Mouse (Mus musculus) thymus, postnatal 36 days (tissue): Measurements from ENCODE around the gene Mc3r.

Source experiments
- DNase-seq, 2 experiments: peaks; one replicate each; pipeline ENCODE4 v3.0.0; 2022; ENCODE audit warnings: mixed read lengths in 2 of 2

Gene Mc3r

GRCm38 (mm10) chr2:172248106-172248764 lies at the start of gene Mc3r:
TSS of gene Mc3r (plus strand) at chr2:172248492.
- peak; percentile 23 to 34 for DNase-seq

DNA sequence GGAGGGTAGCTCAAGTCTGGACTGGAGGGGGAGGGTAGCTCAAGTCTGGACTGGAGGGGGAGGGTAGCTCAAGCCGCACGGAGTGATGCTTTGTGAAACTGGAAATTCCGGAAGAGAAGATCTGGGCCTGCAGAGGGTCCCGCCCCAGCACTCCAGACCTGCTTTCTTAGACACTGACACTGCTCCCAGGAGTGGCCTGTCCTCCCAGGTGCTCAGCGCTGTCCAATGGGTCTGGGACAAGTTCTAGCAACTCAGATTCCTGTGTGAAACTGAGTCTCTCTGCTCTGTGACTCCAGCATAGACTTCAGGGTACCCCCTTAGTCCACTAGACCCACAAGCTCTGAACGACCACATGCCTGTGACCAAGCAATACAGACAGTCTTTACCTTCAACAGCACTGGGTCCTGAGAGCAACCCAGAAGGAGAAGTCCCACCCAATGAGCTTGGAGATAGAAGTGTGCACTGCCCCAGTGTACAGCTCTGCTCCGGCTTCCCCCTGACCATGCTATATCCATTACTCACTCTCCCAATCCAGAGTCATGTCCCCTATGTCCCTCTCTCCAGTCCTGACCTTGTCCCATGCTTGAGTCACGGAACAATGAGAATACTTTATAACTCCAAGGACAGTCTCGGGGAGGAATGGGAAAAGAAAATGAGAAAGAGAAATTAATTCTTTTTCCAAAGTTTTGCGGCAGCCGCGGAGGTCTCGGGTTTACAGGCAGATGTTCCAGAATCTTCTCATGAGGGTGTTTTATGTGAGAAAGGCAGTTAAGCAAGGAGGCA lies 46.1 kb upstream of the Mc3r start:
- DNase-seq = no peak

- DNase-seq = peak; percentile 22 to 40
These were observed 41.3 kb upstream of the Mc3r start for GRCm38 (mm10) chr2:172207003-172207402.

GRCm38 (mm10) chr2:172213480-172213879 lies 34.8 kb upstream of the Mc3r start:
- no peak for DNase-seq

GRCm38 (mm10) chr2:172214336-172214735 lies 34.0 kb upstream of the Mc3r start:
- no peak for DNase-seq

DNA sequence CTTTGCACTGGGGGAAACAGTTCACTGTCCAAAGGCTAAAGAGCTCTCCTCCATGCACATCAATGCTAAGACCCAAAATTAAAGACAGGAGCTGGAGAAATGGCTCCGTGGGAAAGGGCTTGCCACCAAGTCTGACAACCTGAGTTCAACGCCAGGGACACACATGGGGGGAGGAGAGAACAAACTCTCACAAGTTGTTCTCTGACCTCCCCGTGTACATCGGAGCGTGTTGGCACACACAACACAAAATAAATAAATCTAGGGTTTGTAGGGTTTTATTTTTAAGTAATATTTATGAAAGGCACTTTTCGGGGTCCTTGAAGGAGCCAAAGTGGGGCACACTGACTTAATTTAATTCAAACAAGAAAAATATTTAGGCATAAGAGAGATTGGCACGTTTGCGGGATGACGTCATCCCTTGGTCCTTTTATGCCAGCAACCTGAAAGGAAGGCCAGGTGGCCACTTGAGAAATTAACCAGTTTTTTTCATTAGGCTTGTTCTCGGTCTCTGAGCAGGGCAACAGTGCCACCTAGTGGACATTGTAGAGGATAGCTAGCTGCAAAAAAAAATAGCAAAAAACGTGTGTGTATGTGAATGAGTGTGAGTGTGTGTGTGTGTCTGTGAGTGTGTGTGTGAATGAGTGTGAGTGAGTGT lies 32.7 kb upstream of the Mc3r start:
- no peak for DNase-seq

DNA sequence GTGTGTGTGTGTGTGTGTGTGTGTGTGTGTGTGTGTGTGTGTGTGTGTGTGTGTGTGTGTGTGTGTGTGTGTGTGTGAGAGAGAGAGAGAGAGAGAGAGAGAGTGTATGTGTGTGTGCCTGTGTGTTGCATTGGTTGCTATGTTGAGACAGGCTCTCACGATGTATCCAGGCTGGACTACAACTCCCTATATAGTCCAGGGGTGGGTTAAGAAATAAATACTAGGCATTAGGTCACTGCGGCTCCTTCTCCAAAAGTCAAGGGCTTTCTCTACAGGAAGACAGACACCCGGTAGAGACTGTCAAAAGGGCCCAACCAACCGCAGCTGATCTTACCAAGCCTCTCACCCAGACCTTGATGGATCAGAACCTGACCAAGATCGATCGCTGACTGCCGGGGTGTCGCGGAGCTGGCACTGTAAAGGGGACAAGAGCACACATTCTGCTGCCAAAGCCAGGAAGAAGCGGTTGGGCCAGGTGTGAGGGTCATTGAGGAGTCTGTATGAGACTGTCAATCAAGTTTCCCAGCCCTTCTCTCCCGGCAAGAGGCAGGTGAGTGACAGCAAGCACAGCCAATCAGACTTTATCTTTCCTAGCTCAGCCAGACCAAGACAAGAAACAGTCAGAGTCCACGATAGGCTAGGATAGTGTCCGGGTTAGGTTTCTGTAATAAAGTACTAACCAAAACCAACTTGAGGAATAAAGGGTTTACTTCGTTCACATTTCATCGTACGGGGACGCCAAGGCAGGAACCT lies 32.0 kb upstream of the Mc3r start:
- DNase-seq = no peak

- DNase-seq = no peak
These were observed 30.4 kb upstream of the Mc3r start for GRCm38 (mm10) chr2:172217886-172218285.

- no peak for DNase-seq
These were observed 29.1 kb upstream of the Mc3r start for GRCm38 (mm10) chr2:172219186-172219585.

DNA sequence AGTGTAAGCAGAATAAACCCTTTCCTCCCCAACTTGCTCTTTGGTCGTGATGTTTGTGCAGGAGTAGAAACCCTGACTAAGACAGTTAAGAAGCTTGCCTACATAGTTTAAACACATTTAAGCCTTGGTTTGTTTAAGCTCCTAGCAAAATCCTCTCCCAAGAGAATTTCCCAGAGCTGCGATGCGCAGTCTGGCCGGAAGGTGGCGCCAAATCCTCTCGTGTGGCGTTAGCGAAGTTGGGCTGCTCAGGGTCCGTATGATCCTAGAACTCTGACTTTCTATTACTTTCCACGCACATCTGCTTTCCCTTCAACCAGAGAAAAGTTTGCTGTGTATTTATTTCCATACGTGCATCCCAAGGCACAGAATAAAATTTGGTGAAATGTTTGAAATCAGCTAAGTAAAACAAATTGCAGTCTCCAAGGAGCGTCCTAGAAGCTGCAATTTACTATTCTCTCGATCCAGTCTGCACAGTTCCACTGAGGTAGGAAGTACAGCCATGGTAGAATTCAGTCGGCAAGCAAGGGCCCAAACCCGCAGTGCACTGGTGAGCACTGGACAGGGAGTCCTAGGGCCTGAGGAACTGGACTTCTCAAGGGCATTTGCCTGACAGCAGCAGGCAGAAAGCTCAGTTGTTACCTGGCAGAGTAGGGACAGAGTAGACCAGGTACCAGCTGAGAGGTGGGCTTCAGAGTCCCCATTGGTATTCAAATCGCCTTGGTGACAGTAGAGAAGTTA lies 26.5 kb upstream of the Mc3r start:
- peak; percentile 37 to 44 for DNase-seq

- no peak for DNase-seq
These were observed 25.9 kb upstream of the Mc3r start for GRCm38 (mm10) chr2:172222394-172222785.

- no peak for DNase-seq
These were observed 25.4 kb upstream of the Mc3r start for GRCm38 (mm10) chr2:172222891-172223290.

GRCm38 (mm10) chr2:172223451-172224200 lies 24.7 kb upstream of the Mc3r start:
- no peak for DNase-seq

DNA sequence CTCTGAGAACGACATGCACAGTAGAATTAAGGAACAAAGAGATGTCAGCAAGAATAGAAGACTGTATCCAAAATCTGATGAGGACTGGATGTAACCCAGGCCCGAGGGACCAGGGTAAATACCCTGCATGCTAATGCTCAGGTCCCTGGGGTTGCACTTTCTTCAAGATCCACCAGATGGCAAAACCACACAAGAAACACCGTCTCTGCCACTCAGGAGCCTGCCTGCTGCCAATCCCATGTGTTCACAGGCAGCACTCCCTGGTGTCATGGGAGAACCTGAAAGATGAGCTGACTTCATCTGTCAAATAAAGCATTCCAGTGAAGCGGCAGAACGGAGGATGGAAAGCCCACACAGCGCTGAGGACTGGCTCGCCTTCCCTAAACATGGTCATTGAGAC lies 21.3 kb upstream of the Mc3r start:
- DNase-seq = no peak

DNA sequence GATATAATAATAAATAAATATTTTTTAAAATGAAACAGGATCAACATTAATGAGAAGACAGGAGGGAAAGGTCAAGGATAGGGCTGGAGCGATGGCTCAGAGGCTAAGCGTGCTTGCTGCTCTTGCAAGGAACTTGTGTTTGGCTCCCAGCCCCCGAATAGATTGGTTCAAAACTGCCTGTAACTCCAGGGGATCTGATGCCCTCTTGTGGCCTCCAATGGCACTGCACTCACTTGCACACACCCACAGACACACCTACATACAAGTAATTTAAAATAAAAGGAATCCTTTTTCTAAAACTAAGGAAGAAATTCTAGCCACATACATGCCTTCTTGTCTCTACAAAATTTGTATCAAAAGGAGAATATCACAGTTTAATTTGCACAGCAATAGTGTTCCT lies 20.5 kb upstream of the Mc3r start:
- no peak for DNase-seq

DNA sequence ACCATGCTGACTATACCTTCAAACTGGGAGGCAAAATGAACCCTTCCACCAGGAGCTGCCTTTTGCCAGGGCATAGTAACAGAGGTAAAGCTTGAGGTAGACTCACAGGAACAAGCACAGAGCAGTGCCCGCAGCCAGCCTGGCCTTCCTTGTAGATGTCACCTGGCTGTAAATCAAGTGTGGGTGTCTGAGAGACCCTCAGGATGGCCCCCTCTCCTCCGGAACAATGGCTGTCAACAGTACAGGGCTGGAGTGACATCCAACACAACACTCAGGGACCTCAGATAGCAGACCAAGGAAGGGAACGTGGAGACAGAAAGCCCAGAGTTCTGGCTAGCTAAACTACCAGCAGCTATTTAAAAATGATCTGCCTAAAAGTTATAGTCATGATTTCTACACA lies 19.1 kb upstream of the Mc3r start:
- no peak for DNase-seq

DNA sequence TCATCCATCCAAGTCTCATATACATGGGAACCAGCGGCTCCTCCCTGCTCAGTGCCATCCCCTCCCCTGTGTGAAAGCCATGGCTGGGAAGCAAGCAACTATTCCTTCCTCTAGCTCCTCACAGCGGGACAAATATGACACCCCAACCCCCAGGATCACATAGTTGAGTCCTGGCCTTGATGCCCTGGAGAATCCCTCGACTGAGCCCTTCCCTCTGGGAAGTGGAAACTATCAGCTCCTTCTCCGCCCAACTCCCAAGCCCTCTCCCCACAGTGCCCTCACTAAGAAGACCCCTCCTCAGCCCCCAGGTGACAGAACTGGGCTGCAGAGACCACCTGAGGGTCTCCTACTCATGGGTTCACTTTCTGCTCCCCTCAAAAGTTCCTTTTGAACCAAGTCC lies 18.2 kb upstream of the Mc3r start:
- DNase-seq = no peak

DNA sequence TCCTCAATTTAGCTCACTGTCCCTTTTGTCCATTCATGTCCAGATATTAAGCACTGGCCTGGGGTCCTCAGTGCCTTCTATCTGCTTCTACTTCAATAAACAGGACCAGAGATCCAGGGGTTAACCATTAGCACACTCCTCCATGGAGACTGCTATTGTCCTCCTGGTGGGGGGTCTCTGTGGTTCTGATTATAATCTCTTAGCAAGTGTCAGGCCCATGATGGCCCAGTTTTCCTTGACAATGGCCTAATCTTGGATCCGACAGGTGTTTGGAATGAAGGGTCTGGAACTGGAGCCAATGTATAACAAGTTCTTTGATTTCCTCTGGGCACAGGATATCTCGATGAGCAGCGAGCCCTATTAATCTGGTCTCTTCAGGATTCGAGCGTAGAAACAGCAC lies 10.1 kb upstream of the Mc3r start:
- no peak for DNase-seq

GRCm38 (mm10) chr2:172241031-172241430 lies 7.3 kb upstream of the Mc3r start:
- DNase-seq = no peak

DNA sequence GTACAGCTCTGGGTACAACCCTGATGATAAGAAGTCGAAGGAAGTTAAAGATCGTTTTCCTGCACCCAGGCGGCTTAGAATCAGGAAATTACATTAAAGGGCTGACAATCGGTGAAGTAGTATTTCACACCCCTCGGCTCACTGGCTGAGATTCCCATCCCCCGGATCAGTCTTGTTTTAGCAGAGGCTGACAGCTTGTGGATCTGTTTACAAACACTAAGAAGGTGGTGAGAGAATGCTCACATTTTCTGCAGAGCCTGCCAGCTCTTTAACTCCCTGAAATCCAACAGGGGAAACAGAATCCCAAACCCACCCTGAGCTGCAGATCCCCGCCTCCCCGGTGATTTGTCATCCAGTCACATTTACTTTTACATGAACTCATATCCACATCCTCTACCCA lies 2.8 kb upstream of the Mc3r start:
- DNase-seq = no peak

GRCm38 (mm10) chr2:172249336-172249735 lies 1.0 kb downstream of the Mc3r start:
- peak; percentile 10 to 14 for DNase-seq

- no peak for DNase-seq
These were observed 8.1 kb downstream of the Mc3r start for GRCm38 (mm10) chr2:172256418-172256817.
